Mouse (Mus musculus) layer of hippocampus, postnatal 36 days (tissue): Measurements from ENCODE around the gene Gzmb. TPM values are rescaled to one million over a fixed set of nuclear protein-coding genes. Genes with fewer than 3 reads are reported as not detected.

ENCODE experiments used
- total RNA-seq, 2 experiments: library from RNA; stranded (reverse); gene quantifications; 2 replicates each; pipeline ENCODE4 v1.2.3; 2021

Gene Gzmb
- total RNA-seq, 2 experiments from 2014 or later: not detected

Other genes starting within 250 kb of the Gzmb start
- gene Mcpt1, start 244.3 kb downstream of the Gzmb start, total RNA-seq: not detected
- gene Mcpt9, start 231.8 kb downstream of the Gzmb start, total RNA-seq: not detected
- gene Mcpt2, start 220.2 kb downstream of the Gzmb start, total RNA-seq: not detected
- under 1 TPM in 1 of 2 experiments, not detected in 1; 0.35 TPM for gene Mcpt4, start 199.9 kb downstream of the Gzmb start, total RNA-seq
- gene Mcpt8, start 177.0 kb downstream of the Gzmb start, total RNA-seq: not detected
- not detected for gene Ctsg, start 159.7 kb downstream of the Gzmb start, total RNA-seq
- not detected for gene Gzme, start 141.6 kb downstream of the Gzmb start, total RNA-seq
- gene Gzmd, start 129.7 kb downstream of the Gzmb start, total RNA-seq: not detected
- gene Gzmg, start 102.7 kb downstream of the Gzmb start, total RNA-seq: not detected
- gene Gzmn, start 87.7 kb downstream of the Gzmb start, total RNA-seq: not detected
- gene Gzmf, start 50.8 kb downstream of the Gzmb start, total RNA-seq: not detected
- not detected for gene Gzmc, start 27.6 kb downstream of the Gzmb start, total RNA-seq
- not detected for gene Atp12a, start 102.8 kb upstream of the Gzmb start, total RNA-seq
- under 1 TPM; 0.72 to 0.94 TPM for gene Rnf17, start 140.3 kb upstream of the Gzmb start, total RNA-seq